Mouse (Mus musculus) lung, adult 10 weeks (tissue): ENCODE data around the gene Cyp2s1. TPM values are rescaled to one million over a fixed set of nuclear protein-coding genes. Genes with fewer than 3 reads are reported as not detected.

ENCODE experiments used
- polyA plus RNA-seq: library from polyadenylated mRNA; stranded (reverse); fragments of 350-450 nt; fragmentation: Illumina TruSeq; extraction: RNeasy Lipid Tissue Mini Kit (QIAGEN cat#74804); gene quantifications from one replicate; pipeline ENCODE4 v1.2.3, GENCODE M21; 2014; ENCODE audit warnings: low read depth, low replicate concordance; ENCODE audit not compliant: insufficient read depth

Cyp2s1 gene
- 45.5 TPM for polyA plus RNA-seq

DNA sequence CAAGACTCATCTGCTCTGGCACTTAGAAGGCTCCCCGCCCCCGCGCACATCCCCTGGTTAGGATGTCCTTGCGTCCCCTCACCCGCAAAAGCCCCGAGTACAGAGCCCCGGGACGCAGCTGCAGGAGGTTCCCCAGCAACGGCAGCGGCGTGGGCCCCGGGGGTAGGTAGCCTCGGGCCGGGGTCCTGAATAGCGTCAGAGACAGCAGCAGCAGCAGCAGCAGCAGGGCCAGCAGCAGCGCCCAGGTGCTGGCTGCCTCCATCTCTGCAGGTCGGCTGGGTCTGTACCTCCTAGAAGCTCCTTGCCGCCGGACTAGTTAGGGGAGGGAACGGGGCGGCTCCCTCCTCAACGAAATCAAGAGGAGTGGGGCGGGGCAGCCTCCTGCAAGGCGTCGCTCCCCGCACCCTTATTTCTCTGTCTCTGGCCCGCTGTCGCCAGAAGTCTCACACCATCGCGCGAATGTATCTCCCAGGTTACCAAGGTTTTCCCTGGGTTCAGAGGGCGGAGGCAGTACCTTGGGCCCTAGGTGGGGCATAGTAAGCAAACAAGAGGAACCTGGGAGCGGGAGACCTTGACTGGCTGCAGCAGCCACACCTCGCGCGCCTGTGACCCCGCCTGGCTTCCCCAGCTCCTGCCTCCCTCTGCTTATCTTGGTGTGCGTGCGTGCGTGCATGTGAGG, at the start of gene Cyp2s1:
Gene Cyp2s1 (minus strand): TSS at position 673 of the 679 bp plus-strand sequence.

GRCm38 (mm10) chr7:25788220-25789128, 28.2 kb downstream of the Cyp2s1 start, which contains the start of gene Axl:
Axl (minus strand) TSS chr7:25788705.

DNA sequence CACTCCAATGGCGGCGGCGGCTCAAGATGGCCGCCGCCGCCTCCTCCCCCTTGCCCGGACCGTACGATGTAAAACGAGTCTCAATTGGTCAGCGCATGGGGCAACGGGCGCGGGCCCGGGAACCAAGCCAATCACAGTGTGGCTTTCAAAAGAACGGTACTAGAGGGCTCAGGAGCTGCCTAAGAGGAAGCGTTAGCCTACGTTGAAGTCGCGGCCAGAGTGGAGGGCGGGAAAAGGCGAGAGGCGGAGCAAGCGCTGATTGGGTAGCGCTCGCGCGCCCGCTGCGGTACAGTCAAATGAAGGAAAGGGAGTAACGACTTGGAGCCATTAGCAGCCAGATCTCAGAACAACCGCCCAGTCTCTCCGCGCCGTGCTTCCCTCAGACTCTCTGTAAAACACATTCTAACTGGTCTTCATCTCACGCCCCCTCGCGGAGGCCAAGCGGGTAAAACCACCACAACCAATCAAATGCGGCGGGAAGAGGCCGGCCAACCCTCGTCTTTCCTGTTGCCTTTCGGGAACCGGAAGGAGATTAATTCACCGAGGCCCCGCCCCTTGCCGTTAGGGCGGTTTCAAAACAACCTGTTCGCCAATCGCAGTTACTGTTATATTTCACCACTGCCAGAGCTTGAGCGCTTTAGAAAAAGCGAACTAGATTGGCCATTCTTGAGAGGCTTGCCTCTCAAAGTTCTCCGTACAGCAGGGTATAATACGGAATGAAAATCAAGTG, 61.8 kb downstream of the Cyp2s1 start, which contains the start of gene Hnrnpul1:
Gene Hnrnpul1 (minus strand): TSS at position 20 of the 730 bp plus-strand sequence.

Other genes with a start within 250 kb of the Cyp2s1 start
- gene Erich4, start 201.0 kb downstream of the Cyp2s1 start, polyA plus RNA-seq: not detected
- gene Dmac2, start 197.5 kb downstream of the Cyp2s1 start, polyA plus RNA-seq: 16.3 TPM
- 5.4 TPM for gene B3gnt8, start 190.3 kb downstream of the Cyp2s1 start, polyA plus RNA-seq
- gene Bckdha, start 157.9 kb downstream of the Cyp2s1 start, polyA plus RNA-seq: 46.0 TPM
- gene Exosc5, start 157.7 kb downstream of the Cyp2s1 start, polyA plus RNA-seq: 41.6 TPM
- 0.30 TPM for gene Tmem91, start 141.7 kb downstream of the Cyp2s1 start, polyA plus RNA-seq
- 23.1 TPM for gene B9d2, start 136.1 kb downstream of the Cyp2s1 start, polyA plus RNA-seq
- 34.1 TPM for gene Tgfb1, start 129.9 kb downstream of the Cyp2s1 start, polyA plus RNA-seq
- 15.7 TPM for gene Ccdc97, start 97.8 kb downstream of the Cyp2s1 start, polyA plus RNA-seq
- gene Hnrnpul1, start 62.2 kb downstream of the Cyp2s1 start, polyA plus RNA-seq: 30.1 TPM
- gene Axl, start 28.2 kb downstream of the Cyp2s1 start, polyA plus RNA-seq: 39.0 TPM
- gene Cyp2b10, start 80.7 kb upstream of the Cyp2s1 start, polyA plus RNA-seq: 186 TPM
- not detected for gene Cyp2b13, start 244.6 kb upstream of the Cyp2s1 start, polyA plus RNA-seq